Mouse (Mus musculus): ENCODE data around the gene Ankrd7. TPM values are rescaled to one million over a fixed set of nuclear protein-coding genes. Genes with fewer than 3 reads are reported as not detected.

Gene Ankrd7
- total RNA-seq (2012; rRNA removed) (not detected in 2 replicates), total RNA-seq (2014; rRNA removed) (0.34 TPM in 1 of 2 replicates, not detected in the other), polyA plus RNA-seq (2012; ENCODE audit: insufficient read length, low read depth) (0.20 TPM in 1 of 2 replicates, not detected in the other)

DNA sequence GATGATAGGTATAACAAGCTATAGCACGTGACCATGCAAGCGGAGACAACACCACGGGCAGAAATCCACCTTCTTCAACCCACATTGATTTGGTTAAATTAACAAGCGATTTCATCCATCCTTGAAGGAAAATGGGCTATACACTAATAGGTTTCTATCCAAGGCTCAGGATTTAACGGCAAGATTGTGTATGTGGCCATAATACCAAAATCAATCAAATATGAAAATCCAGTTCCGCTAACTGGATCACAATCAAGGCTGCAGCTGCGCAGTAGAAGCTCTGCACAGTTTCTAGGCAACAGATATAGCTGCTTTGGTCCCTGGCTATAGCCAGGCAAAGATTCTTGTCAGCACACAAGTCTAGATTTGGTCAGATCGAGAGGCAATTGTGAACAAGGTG is at the start of gene Ankrd7:
Ankrd7 (plus strand) TSS at position 301 of the 400 bp plus-strand sequence.
- TF ChIP-seq ELF1 (IDR thresholded peaks at IDR 0.05; ENCODE audit: low read depth, low read length) = no peak
- TF ChIP-seq KAT2A (IDR thresholded peaks at IDR 0.05; ENCODE audit: insufficient replicate concordance, low read length) = no peak
- TF ChIP-seq CHD2 (IDR thresholded peaks at IDR 0.05; ENCODE audit: low read length) = no peak
- H3K9ac ChIP-seq (ENCODE audit: insufficient read depth, low read depth) = no peak within 1 kb of the TSS
- no peaks in the 10 kb centered on the region for H3K9me3 ChIP-seq (replicated peaks; ENCODE audit: low read length)
- H3K27me3 ChIP-seq (replicated peaks) = no peaks in the 10 kb centered on the region
- dilution Hi-C loops (cut with MboI; ENCODE audit: extremely low pct_ligation_motif_present, extremely low pct_unique_long_range_greater_than_20kb, low sequenced_read_pairs) (no loop called here), in situ Hi-C loops (cut with MboI; ENCODE audit: low pct_ligation_motif_present, low pct_unique_long_range_greater_than_20kb, low sequenced_read_pairs) (no loop called here)
- no peaks in the 10 kb centered on the region for H3K4me1 ChIP-seq (ENCODE audit: control insufficient read depth in 1 of 2, insufficient read depth in 2 of 2)
- H3K4me3 ChIP-seq (replicated peaks in 1 of 3; ENCODE audit: low read depth in 2 of 3, low read length in 2 of 3, poor library complexity in 1 of 3) = no peak within 1 kb of the TSS
- no peaks in the 10 kb centered on the region for H3K36me3 ChIP-seq (replicated peaks in 1 of 2; ENCODE audit: control insufficient read depth in 1 of 2, insufficient read depth in 1 of 2, low read length in 1 of 2)
- no peak within 1 kb of the TSS for H3K27ac ChIP-seq (ENCODE audit: insufficient read depth, low read depth)
- no peak for DNase-seq (ENCODE audit: extremely low read depth)
- no peak within 1 kb of the TSS for H3K4me2 ChIP-seq (ENCODE audit: insufficient read depth, low read depth, poor library complexity, severe bottlenecking)
- H3K79me2 ChIP-seq (replicated peaks; ENCODE audit: control insufficient read depth, extremely low read depth, insufficient read depth, poor library complexity, severe bottlenecking) = no peaks in the 10 kb centered on the region

GRCm38 (mm10) chr6:18819343-18819742 is 46.8 kb upstream of the Ankrd7 start:
- in situ Hi-C loops (cut with MboI; ENCODE audit: low pct_ligation_motif_present, low pct_unique_long_range_greater_than_20kb, low sequenced_read_pairs) = loop anchor here (10.0 kb wide), 1 partner anchor 415 kb away; no protein-coding TSS in a partner anchor
- Histone ChIP-seq H3K4me2 (ENCODE audit: insufficient read depth, low read depth, poor library complexity, severe bottlenecking) (no peak overlapping the region), H3K4me1 (ENCODE audit: control insufficient read depth in 1 of 2, insufficient read depth in 2 of 2) (peaks cover 0 to 5% of the 10 kb centered on the region in 2 experiments; a peak in 2 of 4 replicates), H3K27ac (ENCODE audit: insufficient read depth, low read depth) (no peak overlapping the region), H3K4me3 (replicated peaks in 1 of 3; ENCODE audit: low read depth in 2 of 3, low read length in 2 of 3, poor library complexity in 1 of 3) (no peak overlapping the region), H3K79me2 (replicated peaks; ENCODE audit: control insufficient read depth, extremely low read depth, insufficient read depth, poor library complexity, severe bottlenecking) (no peaks in the 10 kb centered on the region), H3K9ac (ENCODE audit: insufficient read depth, low read depth) (no peak overlapping the region), H3K27me3 (replicated peaks) (no peaks in the 10 kb centered on the region), H3K9me3 (replicated peaks; ENCODE audit: low read length) (no peaks in the 10 kb centered on the region), H3K36me3 (replicated peaks in 1 of 2; ENCODE audit: control insufficient read depth in 1 of 2, insufficient read depth in 1 of 2, low read length in 1 of 2) (no peaks in the 10 kb centered on the region)
- peak; percentile 46 for DNase-seq (ENCODE audit: extremely low read depth)
- TF ChIP-seq MYC (IDR thresholded peaks at IDR 0.05; ENCODE audit: low read depth, low read length) (no peak), ZC3H11A (IDR thresholded peaks at IDR 0.05; ENCODE audit: low read depth, low read length) (peak; percentile 55; the same call in 1 of the 2 replicates), SMC3 (IDR thresholded peaks at IDR 0.05; ENCODE audit: low read depth, low read length) (peak; percentile 83), CTCF (conservative IDR thresholded peaks at IDR 0.05 in 1 of 2, IDR thresholded peaks at IDR 0.05 in 1 of 2; ENCODE audit: low read depth in 2 of 2, low read length in 2 of 2) (peak; percentile 32 to 87), RAD21 (IDR thresholded peaks at IDR 0.05; ENCODE audit: low read depth, low read length) (peak; percentile 93)
- dilution Hi-C loops (cut with MboI; ENCODE audit: extremely low pct_ligation_motif_present, extremely low pct_unique_long_range_greater_than_20kb, low sequenced_read_pairs) = no loop called here

DNA sequence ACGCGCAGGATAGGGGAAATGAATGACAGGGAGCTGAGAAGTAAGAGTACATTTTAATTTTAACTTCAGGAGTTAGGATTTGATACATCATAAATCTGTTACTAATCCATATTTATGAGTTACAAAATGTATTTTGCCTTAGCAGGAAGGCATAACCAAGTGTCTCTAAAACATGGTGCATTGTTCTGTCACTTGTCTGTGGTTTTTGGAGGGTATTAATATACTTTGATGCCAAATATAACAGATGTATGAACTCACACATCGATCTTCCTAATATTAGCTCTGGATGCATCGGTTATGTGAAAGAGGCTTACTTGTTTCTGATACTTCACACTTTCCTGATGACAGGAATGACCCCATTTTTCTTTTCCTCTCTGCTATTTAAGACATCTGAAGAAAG is 45.9 kb upstream of the Ankrd7 start:
- TF ChIP-seq ZKSCAN1 (IDR thresholded peaks at IDR 0.05; ENCODE audit: borderline replicate concordance, low read depth, low read length) (no peak), CHD2 (IDR thresholded peaks at IDR 0.05; ENCODE audit: low read length) (no peak), BHLHE40 (IDR thresholded peaks at IDR 0.05; ENCODE audit: low read depth, low read length) (no peak)
- no peaks in the 10 kb centered on the region for H3K79me2 ChIP-seq (replicated peaks; ENCODE audit: control insufficient read depth, extremely low read depth, insufficient read depth, poor library complexity, severe bottlenecking)
- H3K36me3 ChIP-seq (replicated peaks in 1 of 2; ENCODE audit: control insufficient read depth in 1 of 2, insufficient read depth in 1 of 2, low read length in 1 of 2) = no peaks in the 10 kb centered on the region
- no peak overlapping the region for H3K4me2 ChIP-seq (ENCODE audit: insufficient read depth, low read depth, poor library complexity, severe bottlenecking)
- H3K4me1 ChIP-seq (ENCODE audit: control insufficient read depth in 1 of 2, insufficient read depth in 2 of 2) = peaks cover 0 to 5% of the 10 kb centered on the region in 2 experiments; a peak in 2 of 4 replicates
- DNase-seq (ENCODE audit: extremely low read depth) = no peak
- dilution Hi-C loops (cut with MboI; ENCODE audit: extremely low pct_ligation_motif_present, extremely low pct_unique_long_range_greater_than_20kb, low sequenced_read_pairs) = no loop called here
- in situ Hi-C loops (cut with MboI; ENCODE audit: low pct_ligation_motif_present, low pct_unique_long_range_greater_than_20kb, low sequenced_read_pairs) = no loop called here
- no peaks in the 10 kb centered on the region for H3K9me3 ChIP-seq (replicated peaks; ENCODE audit: low read length)
- H3K4me3 ChIP-seq (replicated peaks in 1 of 3; ENCODE audit: low read depth in 2 of 3, low read length in 2 of 3, poor library complexity in 1 of 3) = no peak overlapping the region
- no peaks in the 10 kb centered on the region for H3K27me3 ChIP-seq (replicated peaks)
- H3K27ac ChIP-seq (ENCODE audit: insufficient read depth, low read depth) = no peak overlapping the region
- no peak overlapping the region for H3K9ac ChIP-seq (ENCODE audit: insufficient read depth, low read depth)

Data from CH12.LX (cell line).